Mouse (Mus musculus): ENCODE data around the gene March7.

GRCm38 (mm10) chr2:60181696-60182095 is 28.0 kb upstream of the March7 start:
- no peak for TF ChIP-seq CTCF (IDR thresholded peaks at IDR 0.05; ENCODE audit: insufficient read depth, low read depth, low read length)
- no peak for TF ChIP-seq POLR2A (IDR thresholded peaks at IDR 0.05; ENCODE audit: insufficient read depth, low read depth, low read length)
